Mouse (Mus musculus) urinary bladder, adult 2 months (tissue): Measurements from ENCODE around the gene Mest. TPM values are rescaled to one million over a fixed set of nuclear protein-coding genes. Genes with fewer than 3 reads are reported as not detected.

Experiments
- DNase-seq: peaks from one replicate; pipeline ENCODE4 v3.0.0; 2022; ENCODE audit warnings: low spot score
- polyA plus RNA-seq: library from polyadenylated mRNA; depleted of rRNA; stranded (reverse); fragments of >200 nt; gene quantifications from 2 replicates; pipeline ENCODE4 v1.2.3, GENCODE M21; 2012; rRNA removed

The Mest gene
- polyA plus RNA-seq, 1 experiment = 4.7 TPM

DNA sequence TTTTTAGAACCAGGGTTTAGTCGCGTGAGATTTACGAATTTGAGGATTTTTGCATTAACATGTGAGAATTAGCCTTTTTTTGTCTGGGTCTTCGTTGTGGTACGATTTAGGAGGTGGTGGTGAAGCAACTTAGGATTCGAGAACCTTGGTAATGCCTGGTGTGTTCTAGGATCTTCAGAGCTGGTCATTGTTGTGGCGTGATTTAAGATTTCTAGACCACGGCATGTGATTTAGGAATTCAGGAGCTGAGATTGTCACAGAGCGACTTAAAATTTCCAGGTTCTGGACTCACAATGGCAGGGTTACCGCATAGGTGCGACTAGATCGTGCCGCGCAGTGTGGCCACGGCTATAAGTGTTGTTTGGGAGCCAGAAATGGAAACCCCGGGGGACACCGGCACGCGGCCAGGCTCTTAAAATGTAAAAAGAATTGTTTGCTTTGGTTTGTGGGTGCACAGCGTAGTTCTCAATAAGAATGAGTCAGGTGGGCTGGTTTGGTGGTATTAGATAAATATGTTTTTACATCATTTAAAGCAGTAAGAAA is 15.2 kb downstream of the Mest start:
- DNase-seq = no peak

DNA sequence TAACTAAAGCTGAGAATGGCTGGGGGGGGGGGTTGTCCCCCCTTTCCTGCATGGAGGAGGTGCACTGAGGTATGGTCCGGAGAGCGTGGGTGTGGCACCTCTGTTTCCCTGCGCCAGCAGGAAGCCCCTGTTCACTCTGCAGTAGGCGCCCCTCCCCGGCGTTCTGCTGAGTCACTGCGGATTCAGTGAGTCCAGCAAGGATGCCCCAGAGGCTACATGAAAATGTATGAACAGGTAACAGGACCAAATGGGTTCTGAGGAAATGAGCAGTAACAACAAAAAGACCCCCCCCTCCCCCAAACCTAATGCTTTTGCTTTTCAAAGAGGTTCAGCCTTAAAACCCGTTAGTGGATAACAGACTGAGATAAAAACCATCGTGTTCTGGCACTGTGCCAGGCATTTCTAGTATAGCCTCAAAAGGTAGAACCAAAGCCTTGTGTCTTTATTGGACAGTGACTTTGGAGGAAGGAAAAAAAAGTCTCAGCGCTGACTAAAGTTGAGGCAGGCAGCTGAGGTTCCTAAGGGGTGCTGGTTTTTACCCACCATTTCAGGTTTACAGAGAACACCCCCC is 15.9 kb downstream of the Mest start:
- no peak for DNase-seq

DNA sequence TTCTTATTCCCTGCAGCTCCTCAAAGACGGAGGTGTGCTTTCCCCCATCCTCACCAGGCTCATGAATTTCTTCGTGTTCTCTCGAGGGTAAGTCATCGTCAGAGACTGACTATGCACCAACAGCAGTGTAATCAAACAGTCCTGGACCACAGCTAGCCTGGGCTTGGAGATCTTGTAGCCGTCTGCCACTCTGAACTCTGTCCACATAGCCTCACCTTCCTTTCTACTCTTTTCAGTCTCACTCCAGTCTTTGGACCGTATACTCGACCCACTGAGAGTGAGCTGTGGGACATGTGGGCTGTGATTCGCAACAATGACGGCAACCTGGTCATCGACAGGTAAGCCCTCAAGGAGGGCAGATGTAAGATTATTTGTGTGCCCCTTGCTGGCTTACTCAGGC is 21.5 kb downstream of the Mest start:
- DNase-seq = no peak

GRCm38 (mm10) chr6:30745591-30745990 is 22.2 kb downstream of the Mest start:
- DNase-seq = no peak

DNA sequence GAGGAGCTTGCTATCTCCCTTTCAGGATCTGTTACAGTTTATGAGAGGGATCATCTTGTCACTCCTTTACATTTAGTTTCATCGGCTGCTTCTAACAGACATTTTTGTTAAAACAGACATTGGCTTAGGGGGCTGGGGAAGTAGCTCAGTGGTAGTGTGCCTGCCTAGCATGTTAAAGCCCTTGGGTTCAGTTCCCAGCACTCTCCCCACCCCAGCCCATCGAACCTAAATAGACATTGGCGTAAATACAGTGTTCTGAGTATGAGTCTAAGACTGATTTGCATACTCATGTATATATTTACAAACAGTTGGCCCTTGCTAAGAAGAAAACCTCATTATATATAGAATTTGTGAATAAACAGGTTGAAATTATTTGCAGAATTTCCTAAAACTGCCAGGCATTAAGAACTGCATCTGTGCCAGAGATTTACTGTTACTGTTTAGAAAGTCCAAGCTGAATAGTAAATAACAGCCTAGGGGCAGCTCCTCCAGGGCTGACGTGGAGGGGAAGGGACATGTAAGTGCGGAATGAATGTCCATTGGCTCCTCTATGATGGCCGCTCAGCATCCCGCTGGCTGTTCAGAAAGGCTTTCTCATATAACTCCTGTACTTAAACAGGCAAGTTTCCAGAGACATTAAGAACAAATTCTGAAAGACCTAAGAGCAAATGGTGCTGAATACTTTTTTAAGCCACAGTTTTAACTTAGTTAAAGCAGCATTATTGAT is 24.4 kb downstream of the Mest start:
- DNase-seq = no peak

GRCm38 (mm10) chr6:30748358-30748910 is 25.1 kb downstream of the Mest start:
- no peak for DNase-seq

DNA sequence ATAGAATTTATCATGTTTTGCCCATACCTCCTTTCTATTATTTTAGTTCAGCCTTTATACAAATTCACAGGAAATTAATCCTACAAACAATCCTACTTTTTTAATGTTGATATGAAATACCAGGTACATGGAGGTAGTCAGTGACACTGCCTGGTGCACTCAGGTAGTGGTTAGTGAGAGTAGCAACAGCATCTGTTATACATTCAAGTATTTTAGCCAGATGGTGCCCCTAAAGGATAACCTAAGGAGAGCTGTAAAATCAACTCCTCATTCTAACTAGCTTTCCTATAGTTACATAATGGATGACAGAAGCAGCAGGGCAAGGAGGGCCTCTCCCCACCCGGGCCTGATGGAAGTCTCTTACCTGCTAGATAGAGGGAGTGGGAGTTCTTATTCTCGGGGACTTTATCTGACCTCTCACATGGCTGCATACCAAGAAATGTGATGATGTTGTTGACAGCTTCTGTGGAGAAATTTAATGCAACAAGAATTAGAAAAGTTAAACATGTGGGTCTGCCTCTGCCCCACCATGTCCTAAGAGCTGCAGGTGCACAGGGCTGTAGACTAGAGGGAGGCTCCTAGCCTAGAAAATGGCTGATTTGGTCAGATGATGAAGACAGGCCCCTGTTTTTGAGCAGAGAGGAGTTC is 25.8 kb downstream of the Mest start:
- DNase-seq = no peak

DNA sequence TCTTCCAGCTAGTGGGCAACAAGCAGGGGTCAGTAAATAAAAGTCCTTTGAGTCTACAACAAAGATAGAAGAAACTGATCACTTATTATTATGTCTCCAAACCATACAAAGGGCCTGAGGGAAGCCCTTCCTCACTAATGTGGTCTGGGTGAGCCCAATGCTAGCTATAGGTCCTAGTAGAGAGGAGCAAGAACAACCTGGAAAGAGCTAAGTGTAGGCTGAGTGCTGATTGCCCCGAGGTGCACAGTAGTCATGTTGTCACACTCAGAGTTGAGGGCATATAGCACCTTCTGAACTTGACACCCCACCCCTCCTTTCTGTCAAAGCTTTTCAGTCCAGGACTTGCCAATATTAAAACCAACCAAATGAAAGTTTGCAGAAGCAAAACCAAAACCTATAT is 26.5 kb downstream of the Mest start:
- DNase-seq = no peak

- DNase-seq = no peak
Measured at GRCm38 (mm10) chr6:30750482-30750881, 27.1 kb downstream of the Mest start.

GRCm38 (mm10) chr6:30751209-30751608 is 27.9 kb downstream of the Mest start:
- no peak for DNase-seq

Other genes with a start within 250 kb of the Mest start
- gene Tmem209, start 213.8 kb upstream of the Mest start, polyA plus RNA-seq = 23.8 and 26.2 TPM in 2 replicates
- gene Ssmem1, start 213.7 kb upstream of the Mest start, polyA plus RNA-seq = 0.04 and 0.07 TPM in 2 replicates
- 0.16 and 0.18 TPM in 2 replicates for gene Cpa2, start 182.0 kb upstream of the Mest start, polyA plus RNA-seq
- not detected in 2 replicates for gene Cpa4, start 155.2 kb upstream of the Mest start, polyA plus RNA-seq
- gene Cpa5, start 112.5 kb upstream of the Mest start, polyA plus RNA-seq = 0.03 TPM in 1 of 2 replicates, not detected in the other
- 0.15 and 0.47 TPM in 2 replicates for gene Cpa1, start 84.3 kb upstream of the Mest start, polyA plus RNA-seq
- 5.7 and 7.1 TPM in 2 replicates for gene Cep41, start 29.8 kb upstream of the Mest start, polyA plus RNA-seq
- 47.8 and 48.3 TPM in 2 replicates for gene Copg2, start 173.2 kb downstream of the Mest start, polyA plus RNA-seq
- 0.13 TPM in 1 of 2 replicates, not detected in the other for gene Tsga13, start 192.0 kb downstream of the Mest start, polyA plus RNA-seq
- gene Klf14, start 235.5 kb downstream of the Mest start, polyA plus RNA-seq = 0.04 TPM in 1 of 2 replicates, not detected in the other